Mouse (Mus musculus) mouse trophoblast stem cell (cell line): ENCODE results near the gene Nras.

Experiments used
- in situ Hi-C, 2 experiments: fragments of 300-500 bp; cut with MseI, MboI; formaldehyde crosslinking; loops; 2 replicates in 1 of 2; 3 replicates in 1 of 2; pipeline ENCODE4 v1.15.1; 2025

The Nras gene

DNA sequence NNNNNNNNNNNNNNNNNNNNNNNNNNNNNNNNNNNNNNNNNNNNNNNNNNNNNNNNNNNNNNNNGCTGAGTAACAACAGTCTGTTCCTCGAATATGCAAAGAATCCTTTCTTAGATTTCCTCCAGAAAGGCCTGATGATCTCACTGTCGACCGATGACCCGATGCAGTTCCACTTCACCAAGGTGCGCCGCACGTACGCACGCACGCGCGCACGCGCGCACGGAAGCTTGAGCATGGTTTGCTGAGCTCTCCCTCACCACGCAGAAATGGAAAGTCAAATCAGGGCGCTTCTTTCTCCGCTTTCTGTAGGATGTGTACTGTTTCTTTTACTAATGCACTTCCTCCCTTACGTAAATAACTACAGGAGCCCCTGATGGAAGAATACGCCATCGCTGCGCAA, 40.6 kb downstream of the Nras start:
- in situ Hi-C loops = no loop called here

DNA sequence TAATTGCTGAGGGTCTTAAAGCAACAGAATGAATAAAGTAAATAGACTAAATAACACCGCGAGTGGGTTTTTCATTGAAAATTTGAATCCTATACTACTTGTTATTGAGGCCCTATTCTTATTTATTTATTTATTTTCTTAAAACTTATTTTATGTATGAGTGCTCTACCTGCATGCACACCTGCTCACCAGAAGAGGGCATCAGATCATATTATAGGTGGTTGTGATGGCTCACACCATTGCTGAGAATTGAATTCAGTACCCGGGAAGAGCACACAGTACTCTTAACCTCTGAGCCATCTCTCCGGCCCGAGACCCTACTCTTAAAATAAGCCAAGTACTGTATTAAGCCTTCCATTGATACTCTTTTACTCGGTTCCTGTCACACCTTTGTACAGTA, 41.6 kb downstream of the Nras start:
- in situ Hi-C loops = no loop called here

DNA sequence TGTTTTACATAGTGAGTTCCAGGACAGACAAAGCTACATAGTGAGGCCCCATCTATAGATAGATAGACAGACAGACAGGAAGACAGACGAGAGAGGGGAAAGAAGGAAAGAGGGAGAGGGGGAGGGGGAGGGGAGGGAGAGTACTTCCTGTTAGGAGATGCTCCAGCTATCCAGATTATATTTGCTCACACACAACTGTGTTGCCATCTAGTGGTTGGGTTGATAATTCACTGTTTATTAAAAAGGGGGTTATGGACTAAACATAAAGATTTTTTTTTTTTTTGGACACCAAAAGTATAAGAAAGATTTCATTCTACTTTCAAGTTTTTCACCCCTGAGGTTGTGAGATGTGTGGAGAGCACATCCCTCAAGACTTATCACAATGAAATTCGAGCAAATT, 42.6 kb downstream of the Nras start:
- in situ Hi-C loops = no loop called here

DNA sequence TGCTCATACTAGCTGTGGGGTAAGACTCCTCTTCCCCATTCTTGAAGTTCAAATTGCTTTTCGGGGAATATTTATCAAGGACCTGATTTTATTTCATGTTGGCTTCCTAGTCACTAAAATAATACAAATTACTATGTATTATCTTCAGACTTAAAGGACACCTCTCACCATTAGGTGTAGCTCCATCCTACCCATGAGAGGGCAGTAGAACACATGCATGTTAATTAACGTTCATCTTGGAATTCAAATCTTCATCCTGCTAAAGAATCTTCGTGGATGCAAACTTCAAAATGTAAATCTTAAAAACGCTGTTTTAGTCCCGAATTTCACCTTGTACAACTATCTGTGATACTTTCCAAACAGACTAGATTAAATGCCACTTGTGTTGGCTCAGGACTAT, 43.1 kb downstream of the Nras start:
- in situ Hi-C loops = no loop called here

DNA sequence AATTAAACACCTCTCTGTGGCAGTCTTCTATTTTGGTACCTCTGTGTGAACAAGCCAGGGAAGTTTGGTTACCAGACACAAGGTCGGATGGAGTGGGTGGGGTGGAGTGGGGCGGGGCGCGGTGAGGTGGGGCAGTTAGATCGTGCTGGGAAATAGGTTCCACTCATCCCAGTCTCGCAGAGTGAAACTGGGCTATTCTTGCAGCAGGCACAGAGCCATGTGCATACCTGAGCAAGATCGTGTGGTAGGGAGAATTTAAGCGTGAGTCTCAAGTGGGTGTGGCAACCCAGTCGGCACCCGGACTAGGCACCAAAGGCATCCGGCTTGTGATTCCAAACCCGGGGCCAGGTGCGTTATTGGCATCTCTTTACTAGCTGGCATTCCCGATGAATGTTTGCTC, 43.8 kb downstream of the Nras start:
- in situ Hi-C loops = no loop called here

DNA sequence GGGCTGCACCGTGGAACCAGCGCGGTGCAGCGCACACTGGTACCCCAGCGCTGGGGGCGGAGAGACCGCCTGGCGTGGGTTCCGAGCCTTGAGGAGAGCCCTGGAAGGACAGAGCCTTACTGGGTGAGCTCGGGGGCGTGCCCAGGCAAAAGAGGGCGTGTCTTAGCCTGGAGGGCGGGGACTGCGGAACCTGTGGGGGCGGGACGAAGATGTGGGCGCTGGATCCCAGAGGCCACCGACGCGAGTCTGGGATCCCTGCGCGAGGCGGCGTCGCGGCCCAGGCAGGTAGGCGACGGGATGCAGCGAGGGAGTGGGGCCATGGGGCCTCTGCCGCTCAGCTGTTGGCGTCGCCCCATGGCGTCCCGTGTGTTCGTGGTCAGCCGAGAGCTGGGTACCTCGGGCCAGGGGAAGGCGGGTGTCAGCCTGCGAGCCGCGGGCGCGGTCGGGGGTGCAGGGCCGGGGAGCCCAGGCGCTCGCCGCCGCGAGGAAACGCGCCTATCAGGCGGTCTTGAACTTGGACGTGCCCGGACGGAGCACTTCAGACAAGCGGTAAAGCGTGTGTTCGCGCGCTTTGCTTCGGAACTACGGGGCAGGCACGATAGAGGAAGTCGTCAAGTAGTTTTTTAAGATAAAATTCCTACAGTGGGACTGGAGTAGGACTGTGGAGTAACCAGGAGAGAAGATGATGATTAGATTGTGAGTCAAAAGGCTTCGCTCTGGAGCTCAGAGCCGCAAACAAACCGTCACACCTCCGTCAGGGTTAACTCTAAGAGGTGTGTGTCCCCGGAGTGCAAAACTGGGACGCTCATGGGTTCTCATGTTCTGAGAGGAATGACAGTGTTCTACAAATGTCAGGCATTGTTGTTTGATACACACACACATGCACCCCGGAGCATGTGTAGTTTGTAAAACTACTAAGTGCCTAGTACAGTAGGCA, 44.6 kb downstream of the Nras start, which contains the start of gene Dennd2c:
Gene Dennd2c (plus strand): TSS at position 151 of the 937 bp plus-strand sequence.
- in situ Hi-C loops = no loop called here

DNA sequence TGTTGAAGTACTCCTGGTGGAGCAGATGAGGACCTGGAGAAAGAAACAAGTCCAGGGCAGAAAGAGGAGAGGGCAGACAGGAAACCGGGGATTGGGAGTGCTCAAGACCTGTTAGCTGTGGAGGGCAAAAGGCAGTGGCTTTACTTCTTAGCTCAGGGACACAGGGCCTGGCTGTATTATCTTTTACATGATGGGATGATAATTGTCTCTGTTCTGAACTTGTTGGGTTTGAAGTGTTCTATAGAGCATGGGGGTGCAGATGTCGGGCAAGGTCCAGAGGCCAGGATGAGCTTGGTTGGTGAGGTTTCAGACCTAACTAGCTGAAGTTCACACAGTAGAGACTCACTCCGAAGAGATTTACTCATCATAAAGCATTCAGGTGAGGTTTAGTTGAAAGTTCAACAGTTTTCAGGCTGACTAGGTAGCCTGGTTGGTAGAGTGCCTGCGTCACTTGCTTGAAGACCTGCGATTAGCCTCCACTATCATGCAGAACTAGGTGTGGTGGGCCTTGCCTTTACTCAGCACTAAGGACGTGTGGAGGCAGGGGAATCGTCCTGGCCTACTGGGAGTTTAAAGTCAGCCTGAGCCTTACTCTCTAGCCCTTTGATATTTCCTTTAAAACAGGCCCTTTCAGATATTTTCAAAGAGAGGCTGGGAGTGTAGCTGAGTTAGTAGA, 49.6 kb downstream of the Nras start:
- in situ Hi-C loops = no loop called here

DNA sequence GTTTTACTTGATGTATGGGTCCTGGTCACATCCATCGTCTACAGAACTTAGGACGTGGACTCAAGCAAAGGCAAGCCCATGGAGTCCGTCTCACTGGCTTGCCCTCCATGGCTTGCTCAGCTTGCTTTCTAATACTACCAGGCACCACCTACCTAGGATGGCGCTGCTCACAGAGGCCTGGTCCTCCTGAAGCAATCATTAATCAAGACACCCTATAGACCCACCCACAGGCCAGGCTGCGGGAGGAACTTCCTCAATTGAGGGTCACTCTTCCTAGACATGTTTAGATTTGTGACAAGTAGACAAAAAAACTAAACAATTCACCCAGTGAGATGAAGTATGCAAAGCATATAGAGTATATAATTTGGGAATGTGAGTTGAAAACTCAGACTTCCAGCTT, 54.1 kb downstream of the Nras start:
- in situ Hi-C loops = no loop called here
